Mouse (Mus musculus): ENCODE data around the gene Coil. TPM values are rescaled to one million over a fixed set of nuclear protein-coding genes. Genes with fewer than 3 reads are reported as not detected.
"Not testable (repeated sequence)": the region's sequence is repeated elsewhere in the genome, so short reads cannot be mapped to it uniquely, and the experiment has no call there.

Coil gene
- total RNA-seq, 1 experiment from 2014 or later, result 15.9 TPM

GRCm38 (mm10) chr11:89034592-89034991, 64.5 kb downstream of the Coil start:
- ATAC-seq (replicated peaks; ENCODE audit: low read depth, poor library complexity, severe bottlenecking), result no peak

DNA sequence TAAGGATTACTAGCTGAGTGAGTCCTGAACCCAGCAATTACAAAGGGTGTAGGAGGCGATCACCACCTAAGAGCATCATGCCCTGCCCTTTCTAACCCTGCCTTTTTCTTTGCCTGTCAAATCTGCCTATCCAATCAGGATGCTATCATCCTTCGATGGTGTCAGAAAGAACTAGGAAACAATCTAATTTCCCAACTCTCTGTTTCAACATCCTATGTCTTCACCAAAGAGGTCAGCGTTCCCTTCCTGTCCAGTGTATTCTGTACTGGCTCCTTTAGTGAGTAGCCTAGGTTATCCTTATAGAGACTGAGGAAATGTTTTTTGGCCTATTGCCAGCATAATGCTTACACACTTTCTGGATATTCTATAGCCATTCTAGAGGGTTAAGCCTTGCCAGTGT, 65.5 kb downstream of the Coil start:
- ATAC-seq (replicated peaks; ENCODE audit: low read depth, poor library complexity, severe bottlenecking), result no peak

- ATAC-seq (replicated peaks; ENCODE audit: low read depth, poor library complexity, severe bottlenecking), result no peak
These were observed 68.4 kb downstream of the Coil start for GRCm38 (mm10) chr11:89038496-89038895.

DNA sequence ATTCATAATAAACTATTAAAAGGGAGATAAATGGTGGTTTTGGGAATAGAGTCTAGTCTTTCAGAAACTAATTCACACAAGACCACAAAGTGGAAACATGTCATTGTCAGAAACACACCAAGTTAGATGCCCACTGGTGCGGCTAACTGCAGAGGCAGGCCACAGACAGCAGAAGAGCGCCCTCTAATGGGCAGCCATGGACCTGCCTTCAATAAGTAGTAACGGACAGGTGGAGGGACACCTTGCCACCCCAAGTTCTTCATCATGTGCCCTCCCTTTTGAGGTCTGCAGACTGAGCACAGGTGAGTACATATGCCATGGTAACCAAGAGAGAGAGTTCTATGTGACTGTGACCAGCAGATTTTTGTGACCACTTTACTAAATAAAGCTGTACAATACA, 69.3 kb downstream of the Coil start:
- ATAC-seq (replicated peaks; ENCODE audit: low read depth, poor library complexity, severe bottlenecking), result peak; percentile 83

DNA sequence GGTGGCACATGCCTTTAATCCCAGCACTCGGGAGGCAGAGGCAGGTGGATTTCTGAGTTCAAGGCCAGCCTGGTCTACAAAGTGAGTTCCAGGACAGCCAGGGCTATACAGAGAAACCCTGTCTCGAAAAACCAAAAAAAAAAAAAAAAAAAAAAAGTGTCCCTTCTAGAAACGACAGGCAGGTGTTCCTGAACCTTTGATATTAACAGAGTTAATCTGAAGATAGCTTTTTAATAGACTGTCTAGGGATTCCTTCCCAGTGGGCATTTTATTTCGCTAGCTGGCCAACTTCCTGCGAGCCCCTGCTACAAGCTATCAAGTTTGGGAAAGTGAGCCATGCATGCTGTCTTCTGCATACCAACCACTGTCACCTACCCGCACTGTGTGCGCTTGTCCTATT, 71.0 kb downstream of the Coil start:
- ATAC-seq (replicated peaks; ENCODE audit: low read depth, poor library complexity, severe bottlenecking), result not testable (repeated sequence)

Other genes with a start within 250 kb of the Coil start
- gene Akap1, start 105.7 kb upstream of the Coil start, total RNA-seq (2017), result 24.5 and 26.5 TPM in 2 replicates
- 13.9 and 14.6 TPM in 2 replicates for gene Scpep1, start 14.8 kb upstream of the Coil start, total RNA-seq (2017)
- not detected in 2 replicates for gene Elobl, start 3.3 kb upstream of the Coil start, total RNA-seq (2017)
- gene Trim25, start 29.1 kb downstream of the Coil start, total RNA-seq (2017), result 21.1 and 28.0 TPM in 2 replicates
- 4.9 and 8.2 TPM in 2 replicates for gene Dgke, start 96.6 kb downstream of the Coil start, total RNA-seq (2017)
- not detected in 2 replicates for gene Gm525, start 103.6 kb downstream of the Coil start, total RNA-seq (2017)